Mouse (Mus musculus) ES-E14 (cell line): ENCODE data around the gene Syt7. TPM values are rescaled to one million over a fixed set of nuclear protein-coding genes. Genes with fewer than 3 reads are reported as not detected.

Experiments used
- DNase-seq: peaks from one replicate; pipeline ENCODE4 v3.0.0-alpha.2; 2013; ENCODE audit warnings: low read depth, low spot score
- H3K27ac ChIP-seq: 2 replicates; pipeline ENCODE4 v1.5.1; 2012; ENCODE audit warnings: low read depth, mild to moderate bottlenecking, low read length, moderate library complexity, mixed read lengths; ENCODE audit not compliant: poor library complexity, insufficient read depth, severe bottlenecking
- H3K36me3 ChIP-seq: 2 replicates; pipeline ENCODE4 v1.6.1; 2012; ENCODE audit warnings: mild to moderate bottlenecking, low read length, moderate library complexity, mixed read lengths; ENCODE audit not compliant: control insufficient read depth, poor library complexity, insufficient read depth, severe bottlenecking
- H3K4me1 ChIP-seq, 2 experiments: fragments of 150-350 bp in 1 of 2; sonication (generic) in 1 of 2; 2 replicates each; pipeline ENCODE4 v1.6.1; 2012; ENCODE audit warnings: low read length in 2 of 2, mild to moderate bottlenecking in 1 of 2, mixed read lengths in 1 of 2; ENCODE audit not compliant: control insufficient read depth in 2 of 2, insufficient read depth in 2 of 2, poor library complexity in 1 of 2
- H3K4me3 ChIP-seq, 2 experiments: fragments of 150-350 bp in 1 of 2; sonication (generic) in 1 of 2; 2 replicates each; pipeline ENCODE4 v1.5.1; 2012; ENCODE audit warnings: low read length in 2 of 2, low read depth in 1 of 2, mild to moderate bottlenecking in 1 of 2, mixed read lengths in 1 of 2; ENCODE audit not compliant: insufficient read depth in 1 of 2, poor library complexity in 1 of 2, severe bottlenecking in 1 of 2
- H3K9ac ChIP-seq: 2 replicates; pipeline ENCODE4 v1.6.1; 2012; ENCODE audit warnings: low read depth, mild to moderate bottlenecking, low read length, mixed read lengths; ENCODE audit not compliant: poor library complexity, insufficient read depth, severe bottlenecking
- H3K9me3 ChIP-seq: fragments of 150-350 bp; sonication (generic); 2 replicates; pipeline ENCODE4 v1.6.1; 2012; ENCODE audit warnings: low read depth, mild to moderate bottlenecking, low read length; ENCODE audit not compliant: control insufficient read depth, insufficient read depth
- CHD2 ChIP-seq: IDR thresholded peaks from 2 replicates; pipeline ENCODE4 v1.6.1; 2014; ENCODE audit warnings: mild to moderate bottlenecking, low read depth, low read length, inconsistent platforms
- HCFC1 ChIP-seq: IDR thresholded peaks from 2 replicates; pipeline ENCODE4 v1.6.1; 2012; ENCODE audit warnings: low read length, inconsistent platforms, borderline replicate concordance; ENCODE audit not compliant: insufficient read depth
- MAFK ChIP-seq: IDR thresholded peaks from 2 replicates; pipeline ENCODE4 v1.6.1; 2014; ENCODE audit warnings: mild to moderate bottlenecking, low read depth, low read length, inconsistent platforms; ENCODE audit not compliant: insufficient read depth
- ZC3H11A ChIP-seq: IDR thresholded peaks from 2 replicates; pipeline ENCODE4 v1.6.1; 2012; ENCODE audit warnings: low read depth, mild to moderate bottlenecking, inconsistent platforms, low read length, borderline replicate concordance
- ZNF384 ChIP-seq: IDR thresholded peaks from 2 replicates; pipeline ENCODE4 v1.6.1; 2012; ENCODE audit warnings: low read depth, low read length, inconsistent platforms
- in situ Hi-C, 2 experiments: fragments of 600-800 bp; cut with MboI; formaldehyde crosslinking; loops; one replicate each; pipeline ENCODE4 v1.15.1; 2025; ENCODE audit warnings: low sequenced_read_pairs in 2 of 2, inconsistent platforms in 1 of 2; ENCODE audit not compliant: unreplicated experiment in 2 of 2
- total RNA-seq: library from RNA; depleted of rRNA; stranded (reverse); fragments of 300-350 nt; gene quantifications from 2 replicates; pipeline ENCODE4 v1.2.3, GENCODE M21; 2012

Gene Syt7
- total RNA-seq, 1 experiment = 2.6 TPM

- no peak for TF ChIP-seq MAFK
- no peak for TF ChIP-seq ZC3H11A
- TF ChIP-seq ZNF384 = no peak
- no peak for TF ChIP-seq CHD2
- no peak for TF ChIP-seq HCFC1
- Histone ChIP-seq H3K9ac (no peak overlapping the region), H3K4me3 (no peak overlapping the region), H3K9me3 (no peaks in the 10 kb centered on the region), H3K27ac (no peak overlapping the region), H3K36me3 (no peaks in the 10 kb centered on the region), H3K4me1 (peaks cover 0 to 22% of the 10 kb centered on the region in 2 experiments; a peak in 2 of 4 replicates)
- no peak for DNase-seq
- in situ Hi-C loops = no loop called here
Measured at GRCm38 (mm10) chr19:10393874-10394500, 5.1 kb downstream of the Syt7 start.

DNA sequence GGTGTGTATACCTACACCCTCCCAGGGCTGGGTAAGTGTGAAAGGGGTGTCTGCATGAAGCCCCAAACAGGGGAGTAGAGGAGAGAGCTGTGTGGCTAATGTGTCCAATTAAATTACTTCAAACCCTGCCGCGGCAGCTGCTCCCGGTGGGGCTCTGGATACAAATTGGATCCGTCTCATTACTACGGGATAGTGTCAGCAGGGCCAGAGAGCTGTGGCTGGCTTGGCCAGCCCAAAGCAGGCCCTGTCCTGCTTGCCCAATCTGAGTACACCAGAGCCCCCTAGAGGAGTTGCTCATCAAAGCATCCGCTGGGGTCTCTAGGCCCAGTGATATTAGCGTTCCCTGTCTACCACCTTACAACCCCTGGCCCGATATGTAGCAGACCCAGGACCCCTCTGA, 6.3 kb downstream of the Syt7 start:
- Histone ChIP-seq H3K4me1 (peaks cover 0 to 17% of the 10 kb centered on the region in 2 experiments; a peak in 1 of 4 replicates), H3K4me3 (no peak overlapping the region), H3K9me3 (no peaks in the 10 kb centered on the region), H3K9ac (no peak overlapping the region), H3K27ac (no peak overlapping the region), H3K36me3 (no peaks in the 10 kb centered on the region)
- TF ChIP-seq ZNF384 (no peak), ZC3H11A (no peak), CHD2 (no peak), HCFC1 (no peak), MAFK (no peak)
- DNase-seq = no peak
- in situ Hi-C loops = no loop called here

GRCm38 (mm10) chr19:10396962-10397361, 8.1 kb downstream of the Syt7 start:
- no peaks in the 10 kb centered on the region for H3K36me3 ChIP-seq
- H3K9me3 ChIP-seq = no peaks in the 10 kb centered on the region
- no peak for DNase-seq
- no peak overlapping the region for H3K4me3 ChIP-seq
- no peak overlapping the region for H3K9ac ChIP-seq
- in situ Hi-C loops = no loop called here
- no peak for TF ChIP-seq ZC3H11A
- TF ChIP-seq HCFC1 = no peak
- TF ChIP-seq MAFK = no peak
- no peak for TF ChIP-seq CHD2
- TF ChIP-seq ZNF384 = no peak
- H3K4me1 ChIP-seq = peaks cover 0 to 12% of the 10 kb centered on the region in 2 experiments; a peak in 1 of 4 replicates
- H3K27ac ChIP-seq = no peak overlapping the region

DNA sequence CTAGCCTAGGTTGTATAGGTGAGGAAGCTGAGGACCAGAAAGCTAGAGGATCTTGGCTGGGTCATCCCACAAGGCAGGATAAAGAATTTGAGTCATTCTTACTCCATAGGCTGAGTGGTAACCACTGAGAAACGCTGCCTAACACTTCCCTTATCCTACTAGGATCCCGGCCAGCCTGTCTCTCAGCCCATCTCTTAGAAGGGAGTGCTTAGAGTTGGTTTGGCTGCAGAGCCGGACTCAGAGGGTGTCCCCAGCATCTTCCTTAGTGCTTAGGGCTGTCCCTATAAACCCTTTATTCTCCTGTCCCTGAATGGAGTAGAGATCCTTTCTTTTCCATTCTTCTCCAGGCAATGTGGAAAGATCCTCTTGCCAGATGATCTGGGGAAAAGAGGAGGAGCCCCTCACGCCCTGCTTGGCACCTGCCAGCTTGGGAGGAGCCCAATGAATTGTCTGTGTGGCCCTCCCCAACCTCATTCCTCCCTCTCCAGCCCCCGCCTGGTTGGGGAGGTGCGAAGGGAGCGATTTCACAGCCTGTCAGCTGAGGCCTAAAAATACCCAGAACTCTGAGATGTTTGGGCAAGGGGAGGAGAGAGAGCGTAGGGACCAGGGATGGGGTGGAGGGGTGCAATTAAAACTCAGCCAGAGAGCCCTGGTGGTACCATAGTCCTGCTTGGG, 8.7 kb downstream of the Syt7 start:
- no peaks in the 10 kb centered on the region for H3K9me3 ChIP-seq
- no peak overlapping the region for H3K27ac ChIP-seq
- TF ChIP-seq CHD2 (no peak), MAFK (no peak), HCFC1 (no peak), ZC3H11A (no peak), ZNF384 (no peak)
- in situ Hi-C loops = no loop called here
- H3K9ac ChIP-seq = no peak overlapping the region
- no peaks in the 10 kb centered on the region for H3K36me3 ChIP-seq
- no peak for DNase-seq
- no peak overlapping the region for H3K4me3 ChIP-seq
- peaks cover 0 to 11% of the 10 kb centered on the region in 2 experiments; a peak in 1 of 4 replicates for H3K4me1 ChIP-seq

DNA sequence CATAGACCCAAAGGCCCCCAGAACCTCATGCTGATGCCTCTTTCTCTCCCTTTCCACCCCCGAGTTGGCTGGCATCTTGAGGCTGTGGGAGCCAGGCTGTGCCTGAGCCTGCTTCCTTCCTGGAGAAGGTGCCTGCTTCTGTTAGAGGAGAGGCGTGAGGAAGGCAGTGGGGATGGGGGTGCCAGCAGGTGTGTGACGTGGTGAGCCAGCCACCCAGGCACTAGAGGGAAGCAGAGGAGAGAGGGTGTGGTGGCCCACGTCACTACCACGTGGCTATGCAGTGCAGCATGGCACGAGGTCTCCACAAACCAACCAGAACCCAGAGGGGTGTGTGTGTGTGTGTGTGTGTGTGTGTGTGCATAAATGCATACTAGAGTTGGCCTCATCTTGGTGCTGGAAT, 9.4 kb downstream of the Syt7 start:
- Histone ChIP-seq H3K9ac (no peak overlapping the region), H3K4me1 (peaks cover 0 to 10% of the 10 kb centered on the region in 2 experiments; a peak in 1 of 4 replicates), H3K27ac (no peak overlapping the region), H3K4me3 (no peak overlapping the region), H3K36me3 (no peaks in the 10 kb centered on the region), H3K9me3 (no peaks in the 10 kb centered on the region)
- TF ChIP-seq HCFC1 (no peak), CHD2 (no peak), ZC3H11A (no peak), ZNF384 (no peak), MAFK (no peak)
- in situ Hi-C loops = no loop called here
- DNase-seq = no peak
